Mouse (Mus musculus) hematopoietic stem cell, adult 5-6 weeks (primary cell): ENCODE data around the gene Stard13. TPM values are rescaled to one million over a fixed set of nuclear protein-coding genes. Genes with fewer than 3 reads are reported as not detected.

Experiments used
- ATAC-seq, 2 experiments: fragments of 125-278 bp in 1 of 2; replicated peaks in 1 of 2; 2 replicates each; pipeline ENCODE4 v1.8.0; 2016 to 2017; ENCODE audit warnings: inconsistent platforms in 2 of 2, mild to moderate bottlenecking in 2 of 2, moderate number of reproducible peaks in 2 of 2, low read depth in 1 of 2, moderate TSS enrichment in 1 of 2; ENCODE audit not compliant: low FRiP score in 2 of 2, poor library complexity in 2 of 2, severe bottlenecking in 2 of 2, insufficient read depth in 1 of 2, low TSS enrichment in 1 of 2
- total RNA-seq: library from RNA; stranded (forward); fragments of 172-1452, 232-1000 nt; gene quantifications from 2 replicates; pipeline ENCODE4 v1.2.3, GENCODE M21; 2017

Gene Stard13
- total RNA-seq, result 0.30 and 1.5 TPM in 2 replicates

DNA sequence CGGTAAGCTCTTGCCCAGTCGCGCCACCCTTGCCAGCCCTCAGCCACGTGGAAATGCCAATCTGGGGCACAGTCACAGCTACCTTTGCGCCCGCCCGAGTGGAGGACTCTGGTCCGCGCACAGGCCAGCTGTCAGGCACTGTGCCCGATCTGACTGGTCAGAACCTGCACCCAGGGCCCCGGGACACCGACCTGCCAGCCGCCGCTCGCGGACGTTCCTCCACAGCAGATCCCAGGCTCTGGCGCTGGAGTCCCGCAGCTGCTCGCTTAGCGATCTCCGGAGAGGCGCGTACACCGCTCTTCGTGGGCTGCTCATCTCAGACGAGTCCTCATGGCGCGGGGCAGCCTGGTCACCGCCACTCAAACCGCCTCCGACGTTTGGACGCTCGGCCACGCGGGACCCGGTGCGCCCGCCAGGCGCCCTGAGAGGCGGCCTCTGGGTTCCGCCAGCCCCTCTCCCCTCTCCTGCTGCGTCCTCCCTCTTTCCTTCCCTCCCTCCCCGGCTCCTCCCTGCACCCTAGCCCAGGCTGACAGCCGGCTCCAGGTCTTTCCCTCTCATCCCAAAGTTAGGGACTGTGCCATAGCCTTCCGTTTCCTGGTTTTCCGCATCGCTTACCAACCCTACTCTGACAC lies at the start of gene Stard13:
Stard13 (minus strand) TSS at position 437 of the 632 bp plus-strand sequence.
- peak; percentile 48 to 60 for ATAC-seq

GRCm38 (mm10) chr5:151279531-151279930 lies 45.9 kb upstream of the Stard13 start:
- ATAC-seq, result no peak

GRCm38 (mm10) chr5:151277927-151278326 lies 44.3 kb upstream of the Stard13 start:
- ATAC-seq, result no peak

- ATAC-seq, result no peak
These were observed 42.4 kb upstream of the Stard13 start for GRCm38 (mm10) chr5:151275986-151276385.

DNA sequence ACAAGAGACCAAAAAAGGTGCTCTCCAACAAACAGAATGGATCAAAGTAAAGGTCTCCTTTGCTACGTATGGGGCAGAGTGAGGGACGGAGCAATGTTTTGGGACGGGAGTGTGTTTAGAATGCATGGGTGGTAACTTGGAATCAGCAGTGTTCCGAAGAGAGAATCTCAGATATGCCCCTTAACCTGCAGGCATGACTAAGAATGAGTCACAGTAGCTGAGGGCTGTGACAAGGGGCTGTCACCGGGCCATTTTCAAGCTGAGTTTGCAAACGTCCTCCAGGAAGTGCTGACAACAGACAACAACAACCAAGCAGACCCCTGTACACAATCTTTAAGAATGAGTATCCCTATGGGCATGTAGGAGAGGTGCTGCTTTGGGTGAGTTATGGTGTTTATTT lies 40.6 kb upstream of the Stard13 start:
- ATAC-seq, result no peak

DNA sequence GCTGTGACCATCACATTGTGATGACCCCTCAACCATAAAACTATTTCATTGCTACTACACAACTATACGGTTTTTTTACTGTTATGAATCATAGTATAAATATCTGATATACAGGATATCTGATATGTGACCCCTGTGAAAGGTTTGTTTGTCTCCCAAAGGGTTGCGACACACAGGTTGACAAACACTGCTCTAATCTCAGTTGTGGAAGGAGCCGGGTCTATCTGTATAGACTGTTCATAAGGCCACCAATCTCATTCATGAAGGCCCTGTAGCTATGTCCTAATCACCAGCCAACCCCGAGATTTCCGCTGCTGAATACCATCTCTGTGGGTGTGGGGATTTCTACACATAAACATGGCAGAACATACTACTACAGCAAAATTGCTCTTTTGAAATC lies 37.2 kb upstream of the Stard13 start:
- ATAC-seq, result no peak

GRCm38 (mm10) chr5:151266896-151267634 lies 33.4 kb upstream of the Stard13 start:
- ATAC-seq, result no peak

GRCm38 (mm10) chr5:151261558-151261957 lies 27.9 kb upstream of the Stard13 start:
- ATAC-seq, result peak in 1 of 2 experiments; percentile 32; a peak in 2 of 4 replicates

GRCm38 (mm10) chr5:151252213-151252612 lies 18.6 kb upstream of the Stard13 start:
- ATAC-seq, result no peak

DNA sequence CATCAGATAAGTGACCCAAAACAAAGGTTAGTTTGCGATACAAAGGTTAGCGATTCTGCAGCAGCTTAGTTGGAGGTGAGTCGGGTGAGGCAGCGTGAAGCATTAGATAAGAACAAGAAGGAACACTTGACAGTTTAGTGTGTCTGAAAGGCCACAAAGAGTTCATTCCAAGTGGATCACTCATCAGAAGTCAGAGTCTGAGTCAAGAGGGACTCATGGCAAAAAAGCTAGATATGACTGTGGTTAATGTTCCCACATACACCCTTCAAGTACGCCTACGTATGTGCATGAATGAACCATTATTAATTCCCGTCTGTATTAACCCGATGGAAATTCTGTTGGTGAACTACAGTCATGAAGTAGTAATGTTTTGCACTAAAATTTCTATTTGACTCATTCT lies 18.0 kb upstream of the Stard13 start:
- no peak for ATAC-seq

GRCm38 (mm10) chr5:151248671-151249620 lies 15.3 kb upstream of the Stard13 start:
- ATAC-seq, result no peak; a peak in 1 of 4 replicates

- no peak for ATAC-seq
These were observed 14.4 kb upstream of the Stard13 start for GRCm38 (mm10) chr5:151248084-151248483.

DNA sequence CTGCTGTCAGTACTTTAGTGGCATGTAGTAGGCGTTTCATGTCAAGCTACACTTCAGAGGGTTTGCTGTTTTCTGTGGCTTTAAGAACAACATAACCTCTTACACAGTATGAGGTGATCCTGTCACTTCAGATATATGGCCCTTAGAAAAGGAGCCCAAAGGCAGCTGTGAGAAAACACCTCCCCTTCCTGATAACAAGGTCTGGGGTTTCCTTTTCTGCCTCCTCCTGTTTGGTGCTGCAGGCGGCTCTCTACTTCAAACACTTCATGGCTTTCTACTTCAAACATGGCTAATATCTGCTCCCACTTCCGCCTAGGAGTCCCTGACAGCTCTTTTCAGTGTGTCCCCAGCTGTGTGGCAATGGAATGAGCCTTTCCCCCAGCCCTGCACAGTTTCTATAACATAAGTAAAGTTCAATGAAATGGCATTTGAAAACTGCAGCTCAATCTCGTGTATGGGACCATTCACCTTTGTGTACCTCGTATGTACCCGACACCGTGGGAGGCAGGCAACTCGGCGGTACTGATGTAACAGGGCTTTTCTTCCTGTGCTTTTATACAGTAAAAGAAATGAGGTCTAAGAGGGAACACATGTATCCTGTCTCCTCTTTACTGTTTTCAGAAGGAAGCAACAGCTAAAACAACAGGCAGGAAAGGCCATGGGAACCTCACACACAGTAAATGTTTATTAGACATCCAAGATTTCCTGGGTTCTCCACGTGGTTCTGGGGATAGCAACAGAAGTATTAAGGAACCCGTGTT lies 13.7 kb upstream of the Stard13 start:
- peak; percentile 84 to 90 for ATAC-seq

GRCm38 (mm10) chr5:151246287-151246686 lies 12.7 kb upstream of the Stard13 start:
- ATAC-seq, result no peak

- no peak for ATAC-seq
These were observed 11.9 kb upstream of the Stard13 start for GRCm38 (mm10) chr5:151245571-151245970.

- ATAC-seq, result no peak
These were observed 5.1 kb upstream of the Stard13 start for GRCm38 (mm10) chr5:151238730-151239129.

- no peak for ATAC-seq
These were observed 2.8 kb upstream of the Stard13 start for GRCm38 (mm10) chr5:151236411-151236810.
